Mouse (Mus musculus) CD4-positive, CD25-positive, alpha-beta regulatory T cell, adult 4 months (primary cell): ENCODE data around the gene Fam228a. TPM values are rescaled to one million over a fixed set of nuclear protein-coding genes. Genes with fewer than 3 reads are reported as not detected.
"Not testable (repeated sequence)": the region's sequence is repeated elsewhere in the genome, so short reads cannot be mapped to it uniquely, and the experiment has no call there.

ENCODE experiments used
- ATAC-seq: one replicate; pipeline ENCODE4 v1.8.0; 2017
- polyA plus RNA-seq, 2 experiments: library from polyadenylated mRNA; unstranded; fragments of 100-300 nt; shearing (Covaris generic); gene quantifications; one replicate each; pipeline ENCODE4 v1.2.1; 2017

Fam228a gene
- under 1 TPM; 0.47 to 0.80 TPM for polyA plus RNA-seq

DNA sequence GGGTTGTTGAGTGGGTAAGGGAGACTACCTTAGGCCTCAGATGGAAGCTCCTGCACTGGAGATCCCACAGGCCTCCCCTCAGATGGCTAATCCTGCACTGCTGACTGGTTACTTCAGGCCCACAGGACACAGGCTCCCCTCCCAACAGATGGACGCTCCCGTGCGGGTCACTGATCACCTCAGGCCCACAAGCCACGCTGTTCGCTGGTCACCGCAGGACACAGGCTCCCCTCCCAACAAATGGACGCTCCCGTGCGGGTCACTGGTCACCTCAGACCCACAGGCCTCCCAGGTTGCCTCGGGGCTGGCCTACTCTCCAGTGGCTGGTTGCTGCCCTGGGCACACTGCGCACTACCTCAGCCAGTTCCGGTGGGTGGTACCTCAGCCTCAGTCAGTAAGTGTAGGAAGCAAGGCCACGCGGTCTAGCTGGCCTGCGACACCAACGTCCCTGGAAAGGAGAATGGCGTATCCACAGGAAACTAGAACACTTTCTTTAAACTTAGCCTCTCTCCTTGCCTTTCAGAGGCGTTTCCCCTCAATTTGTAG is at the start of gene Fam228a:
TSS of gene Fam228a (minus strand) at position 400 of the 546 bp plus-strand sequence.
- no peak for ATAC-seq

DNA sequence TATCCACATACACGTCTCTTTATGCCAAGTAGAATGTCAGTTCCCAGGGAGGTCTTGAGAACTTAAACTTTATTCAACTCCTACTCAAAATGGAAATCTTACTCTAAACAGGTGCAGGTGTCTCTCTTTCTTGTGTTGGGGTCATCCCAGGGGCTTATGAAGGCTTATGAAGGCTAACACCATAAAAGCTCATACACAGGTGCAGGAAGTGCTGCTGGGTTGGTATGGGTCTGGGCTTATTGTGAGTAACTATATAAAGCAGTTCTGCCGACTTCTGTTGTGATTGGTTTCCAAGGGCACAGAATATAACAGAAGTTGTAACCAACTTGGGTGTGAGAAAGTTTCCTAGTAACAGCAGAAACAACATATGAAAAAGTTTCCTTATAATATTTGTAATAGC is 46.2 kb upstream of the Fam228a start:
- no peak for ATAC-seq

DNA sequence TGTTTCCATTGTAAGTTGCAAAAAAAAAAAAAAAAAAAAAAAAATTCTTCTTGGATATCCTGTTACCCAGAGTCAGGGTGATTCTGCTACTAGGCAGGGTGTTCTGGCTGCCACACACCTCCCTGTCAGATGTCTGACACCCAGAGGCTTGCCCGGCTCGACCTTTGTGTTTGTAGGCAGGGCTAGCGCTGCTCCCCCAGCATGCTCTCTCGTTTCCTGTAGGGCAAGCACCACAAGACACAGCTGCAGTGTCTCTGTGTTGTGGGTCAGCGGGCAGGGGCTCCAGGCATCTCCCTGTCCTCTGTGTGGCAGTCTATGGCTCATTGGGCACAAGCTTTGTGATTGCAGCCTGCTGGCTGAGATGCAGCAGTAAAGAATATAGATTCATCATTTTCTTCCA is 45.4 kb upstream of the Fam228a start:
- ATAC-seq: no peak

DNA sequence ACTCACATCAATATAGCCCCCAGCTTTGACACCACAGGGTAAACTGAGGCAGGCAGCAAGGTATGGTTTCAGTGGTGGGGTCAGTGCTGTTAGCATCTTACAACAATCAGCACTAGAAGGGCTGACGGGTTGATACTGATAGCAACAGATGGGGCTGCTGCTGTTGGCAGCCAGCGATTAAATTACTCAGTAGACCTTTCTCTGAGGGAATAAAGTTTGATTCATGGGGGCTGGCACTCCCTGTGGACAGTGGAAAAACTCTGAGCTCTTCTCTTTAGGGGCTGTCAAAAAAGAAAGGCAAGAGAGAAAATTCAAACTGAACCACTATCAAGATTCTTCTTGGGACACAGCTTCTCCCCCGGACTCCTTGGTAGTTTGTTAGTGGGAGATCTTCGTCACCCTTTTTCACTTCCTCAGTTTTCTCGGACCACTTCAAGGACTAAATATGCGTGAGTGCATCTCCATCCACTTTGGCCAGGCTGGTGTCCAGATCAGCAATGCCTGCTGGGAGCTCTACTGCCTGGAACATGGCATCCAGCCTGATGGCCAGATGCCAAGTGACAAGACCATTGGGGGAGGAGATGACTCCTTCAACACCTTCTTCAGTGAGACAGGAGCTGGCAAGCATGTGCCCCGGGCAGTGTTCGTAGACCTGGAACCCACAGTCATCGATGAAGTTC is 43.6 kb upstream of the Fam228a start:
- not testable (repeated sequence) for ATAC-seq

DNA sequence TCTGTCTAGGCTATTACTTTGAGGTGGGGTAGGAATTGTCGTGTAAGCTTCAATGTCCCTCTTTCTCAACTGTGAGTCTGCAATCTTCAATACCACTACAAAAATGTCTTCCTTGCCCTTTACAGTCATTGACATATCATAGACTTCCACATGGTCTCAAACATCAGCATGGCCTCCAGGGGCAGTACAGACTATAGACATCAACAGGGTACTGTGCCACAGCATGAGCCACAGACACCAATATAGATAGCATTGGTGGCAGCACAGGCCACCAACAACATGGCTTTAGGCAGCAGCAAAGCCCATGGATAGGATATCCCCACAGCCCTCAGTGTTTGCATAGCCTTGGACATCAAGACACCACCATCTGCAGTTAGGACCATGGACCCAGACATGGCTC is 43.0 kb upstream of the Fam228a start:
- ATAC-seq: no peak

DNA sequence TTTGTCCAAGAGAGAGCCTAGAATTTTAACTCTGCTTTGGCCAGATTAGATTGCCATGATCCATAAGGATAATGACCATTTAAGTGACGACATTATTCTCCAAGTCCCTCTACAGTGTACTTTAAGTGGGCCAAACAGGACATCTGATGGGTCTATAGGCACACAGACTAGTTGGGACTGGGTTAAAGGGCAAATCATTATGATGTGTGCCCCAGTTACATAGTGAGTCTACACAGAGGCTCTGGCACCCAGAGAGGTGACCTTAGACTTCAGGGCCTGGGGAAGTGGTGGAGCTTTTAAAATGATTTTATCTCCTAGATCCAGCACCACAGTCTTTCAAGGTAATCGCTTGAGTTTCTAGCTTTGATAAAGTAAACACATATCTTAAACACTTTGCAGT is 42.0 kb upstream of the Fam228a start:
- ATAC-seq: no peak

DNA sequence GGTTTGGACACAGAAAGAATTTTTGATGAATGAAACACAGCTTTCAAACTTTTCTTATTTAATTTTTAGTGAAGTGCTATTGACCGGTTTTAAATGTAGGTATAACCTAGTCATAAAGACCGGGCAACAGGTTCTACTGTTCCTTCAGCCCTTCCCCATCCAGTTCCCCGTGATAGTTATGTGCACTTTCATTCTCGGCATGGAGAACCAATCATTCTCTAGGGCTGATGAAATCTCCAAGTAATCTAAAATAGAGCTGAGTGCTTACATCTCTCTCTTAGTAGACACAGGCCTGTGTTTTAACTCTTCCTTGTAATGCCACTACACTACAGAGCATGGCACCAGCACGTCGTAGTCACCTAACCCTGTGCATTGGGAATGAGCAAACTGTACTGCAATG is 39.5 kb upstream of the Fam228a start:
- no peak for ATAC-seq

DNA sequence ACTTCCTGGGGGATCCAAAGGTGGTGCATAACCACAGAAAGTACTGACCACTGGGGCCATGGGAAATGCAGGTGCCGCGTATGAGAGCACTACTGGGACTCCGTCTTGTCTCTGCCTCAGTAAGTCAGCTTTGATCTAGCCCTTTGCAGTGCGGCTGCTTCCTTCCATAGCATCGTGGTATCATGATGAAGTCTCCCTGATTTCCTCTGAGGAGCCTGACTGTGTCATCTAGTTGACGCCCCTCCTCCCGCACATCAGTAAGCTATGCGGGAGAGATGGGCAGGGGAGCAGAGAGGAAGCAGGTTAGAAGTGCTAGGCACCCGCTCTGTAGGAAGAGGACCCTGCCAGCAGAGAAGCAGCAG is 37.3 kb upstream of the Fam228a start:
- ATAC-seq: no peak

DNA sequence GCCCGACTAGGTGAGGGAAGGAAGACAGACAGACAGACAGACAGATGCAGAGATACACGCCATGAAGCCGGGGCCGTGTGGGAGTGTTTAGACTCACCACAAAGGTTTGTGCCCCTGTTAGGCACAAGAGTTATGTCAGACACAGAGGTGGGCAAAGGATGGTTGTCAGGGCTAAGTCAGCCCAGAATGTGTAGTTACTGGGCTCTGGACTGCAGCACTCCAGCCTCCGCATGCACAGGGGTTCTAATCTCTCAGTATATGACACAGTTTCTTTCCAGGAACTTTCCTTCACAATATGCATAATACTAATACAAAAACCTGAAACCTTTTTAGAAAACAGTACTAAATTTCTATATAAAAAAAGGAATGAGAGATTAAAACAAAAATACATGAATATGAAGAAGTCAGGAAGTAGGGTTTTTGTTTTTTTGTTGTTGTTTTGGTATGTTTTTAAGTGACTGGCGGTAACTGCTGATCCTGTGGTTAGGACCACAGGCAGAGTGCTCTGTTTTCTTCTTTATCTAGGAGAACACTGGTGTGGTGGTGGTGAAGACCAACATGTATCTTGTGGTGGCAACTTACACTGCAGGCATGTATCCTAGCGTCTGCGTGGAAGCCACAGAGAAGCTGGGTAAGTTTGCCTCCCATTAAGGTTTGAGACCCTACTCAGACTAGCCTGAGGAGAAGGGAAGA is 36.8 kb upstream of the Fam228a start:
- ATAC-seq: no peak

DNA sequence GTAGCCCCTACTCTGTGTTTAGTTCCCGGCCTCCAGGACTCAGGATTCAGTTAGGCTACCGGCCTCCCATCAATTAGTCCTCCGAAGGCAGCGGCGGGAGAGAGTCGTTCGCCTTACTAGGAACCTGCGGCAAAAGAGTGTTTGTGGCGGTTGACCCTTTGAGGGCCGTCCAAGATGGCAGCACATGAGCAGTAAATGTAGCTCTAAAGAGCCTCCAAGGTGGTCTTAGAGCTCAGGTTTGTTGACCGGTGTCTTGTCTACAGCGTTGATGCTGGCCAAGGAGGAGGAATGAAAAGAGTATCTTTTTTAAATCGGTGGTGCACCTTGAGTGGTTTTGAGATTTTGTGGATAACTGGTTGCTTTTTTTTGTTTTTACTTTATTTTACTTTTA is 31.1 kb upstream of the Fam228a start:
- peak; percentile 10 for ATAC-seq

DNA sequence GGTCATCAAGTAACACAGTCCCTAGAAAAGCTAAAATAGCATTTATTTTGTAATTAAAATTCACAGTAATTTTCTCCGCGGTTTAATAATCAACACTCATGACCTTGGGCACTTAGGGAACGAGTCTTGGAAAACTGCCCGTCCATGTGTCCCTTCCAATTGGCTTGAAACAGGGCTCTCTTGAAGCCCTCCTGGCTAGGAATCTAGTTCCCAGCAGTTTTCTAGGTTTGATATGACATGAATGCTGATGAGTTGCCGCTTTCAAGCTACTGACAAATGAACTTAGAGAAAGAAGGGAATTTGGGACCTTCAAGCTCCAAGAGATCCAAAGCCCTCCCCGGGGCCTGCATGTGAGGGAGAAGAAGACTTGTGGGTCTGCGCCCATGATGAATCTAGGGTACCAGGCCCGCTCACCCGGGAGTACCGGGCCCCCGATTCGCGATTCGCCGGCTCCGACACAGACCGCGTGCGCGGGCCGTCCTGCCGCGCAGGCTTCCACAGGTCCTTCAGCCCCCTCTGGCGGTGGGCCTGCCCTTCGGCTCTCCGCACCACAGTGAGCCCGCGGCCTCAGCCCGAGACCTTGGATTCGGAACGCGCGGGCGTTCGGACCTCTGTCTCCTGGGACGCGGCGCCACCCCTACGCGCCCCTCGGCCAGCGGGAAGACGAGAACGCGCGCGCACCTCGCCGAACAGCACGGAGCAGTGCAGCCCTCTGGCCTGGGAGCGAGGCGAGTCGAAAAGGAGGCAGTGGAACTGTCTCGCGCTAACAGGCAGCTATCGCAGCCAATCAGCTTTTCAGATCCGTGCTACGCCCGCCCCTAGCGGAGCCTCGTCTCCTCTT is 30.5 kb upstream of the Fam228a start, which contains the start of the genes Pfn4 and Fam228b:
TSS of gene Pfn4 (plus strand) at position 531 of the 841 bp plus-strand sequence.
TSS of gene Fam228b (minus strand) at position 776 of the 841 bp plus-strand sequence.
- ATAC-seq: peak; percentile 99

DNA sequence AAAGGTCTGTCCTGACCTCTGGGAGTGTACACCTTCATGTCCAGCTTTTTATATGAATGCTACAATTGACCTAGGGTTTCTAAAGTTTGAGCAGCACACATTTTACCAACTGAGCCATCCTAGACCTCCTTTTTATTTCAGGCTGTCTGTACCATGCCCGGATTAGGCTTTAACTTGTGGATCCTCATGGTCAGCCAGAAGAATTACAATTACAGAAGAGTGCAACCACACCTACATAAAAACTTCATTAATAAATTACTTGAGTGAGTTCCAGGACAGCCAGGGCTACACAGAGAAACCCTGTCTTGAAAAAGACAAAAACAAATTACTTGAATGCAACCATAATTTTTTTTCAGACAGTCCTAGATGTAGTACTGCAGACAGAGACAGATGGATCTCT is 18.8 kb upstream of the Fam228a start:
- no peak for ATAC-seq

DNA sequence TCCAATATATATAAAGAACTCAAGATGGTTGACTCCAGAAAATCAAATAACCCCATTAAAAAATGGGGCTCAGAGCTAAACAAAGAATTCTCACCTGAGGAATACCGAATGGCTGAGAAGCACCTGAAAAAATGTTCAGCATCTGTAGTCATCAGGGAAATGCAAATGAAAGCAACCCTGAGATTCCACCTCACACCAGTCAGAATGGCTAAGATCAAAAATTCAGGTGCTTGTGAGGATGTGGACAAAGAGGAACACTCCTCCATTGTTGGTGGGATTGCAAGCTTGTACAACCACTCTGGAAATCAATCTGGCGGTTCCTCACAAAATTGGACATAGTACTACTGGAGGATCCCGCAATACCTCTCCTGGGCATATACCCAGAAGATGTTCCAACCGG is 16.2 kb upstream of the Fam228a start:
- ATAC-seq: not testable (repeated sequence)

DNA sequence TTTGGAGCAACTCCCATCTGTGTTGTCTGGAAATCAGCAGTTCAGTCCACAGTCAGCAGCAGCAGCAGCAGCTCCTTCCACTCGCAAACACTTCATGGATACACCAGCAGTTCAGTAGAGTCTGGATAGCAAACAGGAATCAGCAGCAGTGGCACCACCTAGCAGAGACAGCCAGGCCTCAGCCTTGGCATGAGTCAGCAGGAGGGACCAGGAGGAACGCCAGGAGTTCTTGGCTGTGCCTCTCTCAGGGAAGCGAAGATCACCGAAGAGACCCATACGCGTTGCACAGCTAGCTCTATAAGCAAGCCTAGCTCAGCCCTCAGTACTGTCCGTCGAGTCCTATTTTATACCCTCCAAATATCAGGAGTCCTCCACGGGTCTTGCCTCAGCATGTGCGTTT is 6.3 kb upstream of the Fam228a start:
- no peak for ATAC-seq

DNA sequence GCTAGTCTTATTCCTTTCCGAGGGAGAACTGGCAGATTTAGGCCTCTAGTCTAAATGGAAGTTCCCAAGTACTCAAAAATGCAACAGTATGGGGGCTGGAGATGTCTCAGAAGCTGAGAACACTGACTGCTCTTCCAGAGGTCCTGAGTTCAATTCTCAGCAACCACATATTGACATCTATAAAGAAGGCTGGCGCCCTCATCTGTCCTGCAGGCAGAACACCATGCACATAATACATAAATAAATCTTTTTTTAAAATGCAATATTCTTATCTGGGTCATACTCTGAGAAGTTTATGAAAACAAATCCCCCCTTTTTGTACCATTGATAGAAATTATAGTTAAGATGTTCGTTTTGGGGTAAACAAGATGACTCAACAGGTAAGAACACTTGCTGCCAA is 4.0 kb upstream of the Fam228a start:
- no peak for ATAC-seq

DNA sequence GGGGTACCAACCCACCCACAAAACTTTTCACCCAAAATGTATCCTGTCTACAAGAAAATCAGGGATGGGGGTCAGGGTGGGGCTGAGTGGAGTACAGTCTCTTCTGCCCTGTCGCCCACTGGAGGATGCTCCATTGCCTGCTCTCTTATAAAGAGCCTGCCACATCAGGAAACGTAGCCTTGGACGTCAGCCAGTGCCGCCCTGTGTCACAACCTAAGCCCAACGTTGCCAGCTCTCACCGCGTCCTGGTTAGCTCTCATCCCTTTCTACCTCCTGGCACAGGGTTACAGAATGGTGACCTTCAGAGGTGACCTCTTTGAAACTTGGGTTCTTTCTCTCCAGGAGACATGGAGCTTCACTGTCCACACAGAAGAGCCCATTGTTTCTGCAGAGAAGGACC is 2.6 kb upstream of the Fam228a start:
- ATAC-seq: no peak

DNA sequence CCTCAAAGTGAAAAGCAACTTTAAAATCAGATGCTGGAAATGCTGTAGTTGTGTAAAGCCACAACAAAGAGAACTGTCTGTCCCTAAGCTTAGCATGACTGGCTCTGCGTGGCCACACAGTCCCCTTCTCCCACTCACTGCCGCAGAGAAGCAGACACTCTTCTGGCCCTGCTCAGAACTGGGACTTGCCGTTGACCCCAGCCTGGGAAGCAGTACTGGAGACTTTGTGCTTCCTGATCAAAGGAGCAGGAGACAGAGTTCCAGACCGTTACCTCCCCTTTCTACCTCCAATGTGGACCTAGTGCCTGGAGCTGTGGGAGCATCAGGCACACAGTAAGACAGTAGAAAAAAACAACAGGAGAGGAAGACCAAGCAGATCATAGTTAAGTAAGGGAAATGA is 5.9 kb downstream of the Fam228a start:
- ATAC-seq: no peak

DNA sequence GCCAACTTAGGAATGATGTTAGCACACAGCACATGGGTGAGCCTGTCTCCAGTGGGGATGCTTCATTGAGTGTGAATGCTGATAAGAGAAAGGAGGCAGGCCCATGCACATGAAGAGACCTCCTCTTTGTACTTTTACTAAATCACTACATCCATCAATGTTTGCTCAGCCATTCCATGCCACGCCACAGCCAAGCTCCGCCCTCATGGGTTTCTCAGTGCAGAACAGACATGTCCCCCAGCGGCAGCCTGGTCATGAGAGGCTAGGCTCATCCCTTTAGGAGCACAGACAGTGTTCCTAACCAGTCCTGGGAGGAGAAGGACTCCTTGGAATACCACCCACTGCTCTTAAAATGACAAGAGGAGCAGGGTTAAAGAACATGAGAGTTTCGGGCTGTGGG is 6.6 kb downstream of the Fam228a start:
- no peak for ATAC-seq

DNA sequence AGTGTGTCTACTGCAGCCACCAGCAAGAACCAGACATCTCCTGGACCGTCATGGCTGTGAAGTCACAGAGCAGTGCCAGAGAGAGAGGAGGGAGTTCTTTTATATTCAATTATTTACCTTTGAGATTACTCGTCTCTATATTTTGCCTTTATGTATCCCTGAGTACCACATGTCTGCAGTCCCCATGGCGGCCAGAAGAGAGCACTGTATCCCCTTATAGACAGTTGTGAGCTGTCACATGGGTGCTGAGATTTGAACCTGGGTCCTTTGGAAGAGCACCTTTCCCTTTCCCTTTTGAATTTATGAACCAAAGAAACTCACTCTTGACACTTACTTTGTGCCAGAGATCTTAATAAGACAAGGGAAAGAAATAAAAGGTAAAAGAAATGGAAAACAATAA is 9.1 kb downstream of the Fam228a start:
- ATAC-seq: no peak

DNA sequence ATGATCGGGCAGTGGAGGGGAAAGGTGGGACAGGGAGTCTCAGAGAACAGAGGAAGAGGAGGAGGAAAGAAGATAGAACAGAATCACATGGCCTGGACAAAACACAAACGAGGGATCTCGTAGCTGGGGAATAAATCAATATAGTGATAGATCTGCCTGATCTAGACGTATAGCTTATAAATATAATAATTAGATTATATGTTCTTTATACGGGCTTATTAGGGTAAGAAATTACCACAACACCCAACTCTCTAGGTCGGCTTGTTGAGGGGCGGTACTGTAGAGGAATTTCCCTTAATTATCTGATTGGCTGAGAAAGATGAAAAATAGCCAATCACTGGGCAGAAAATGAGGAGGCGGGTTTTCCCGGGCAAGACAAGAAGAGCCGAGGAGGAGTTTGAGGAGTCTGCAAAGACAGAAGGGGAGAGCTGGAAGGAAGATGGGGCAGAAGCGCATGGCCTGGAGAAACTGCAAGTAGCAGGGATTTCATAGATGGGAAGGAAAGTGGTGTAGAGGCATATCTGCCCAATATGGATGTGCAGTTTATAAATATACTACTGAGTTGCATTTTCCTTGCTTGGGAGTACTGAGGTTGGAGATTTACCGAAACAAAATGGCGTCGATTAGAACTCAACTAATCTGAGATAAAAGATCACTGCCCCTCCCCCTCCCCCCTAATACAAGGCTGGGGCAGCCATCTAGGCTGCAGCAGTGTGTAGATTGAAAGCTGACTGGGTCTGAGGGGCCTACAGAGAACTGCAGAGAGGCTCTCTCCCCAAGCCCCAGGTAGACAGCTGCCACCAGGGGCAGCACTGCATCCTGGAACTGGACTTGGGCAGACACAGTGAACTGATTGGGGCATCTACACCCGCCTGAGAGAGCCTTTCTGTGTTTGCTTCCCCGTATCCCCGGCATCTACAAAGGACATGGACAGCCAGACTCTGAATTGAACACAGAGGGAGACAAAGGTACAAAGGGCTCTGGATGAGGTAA is 18.2 kb downstream of the Fam228a start:
- peak; percentile 34 for ATAC-seq

DNA sequence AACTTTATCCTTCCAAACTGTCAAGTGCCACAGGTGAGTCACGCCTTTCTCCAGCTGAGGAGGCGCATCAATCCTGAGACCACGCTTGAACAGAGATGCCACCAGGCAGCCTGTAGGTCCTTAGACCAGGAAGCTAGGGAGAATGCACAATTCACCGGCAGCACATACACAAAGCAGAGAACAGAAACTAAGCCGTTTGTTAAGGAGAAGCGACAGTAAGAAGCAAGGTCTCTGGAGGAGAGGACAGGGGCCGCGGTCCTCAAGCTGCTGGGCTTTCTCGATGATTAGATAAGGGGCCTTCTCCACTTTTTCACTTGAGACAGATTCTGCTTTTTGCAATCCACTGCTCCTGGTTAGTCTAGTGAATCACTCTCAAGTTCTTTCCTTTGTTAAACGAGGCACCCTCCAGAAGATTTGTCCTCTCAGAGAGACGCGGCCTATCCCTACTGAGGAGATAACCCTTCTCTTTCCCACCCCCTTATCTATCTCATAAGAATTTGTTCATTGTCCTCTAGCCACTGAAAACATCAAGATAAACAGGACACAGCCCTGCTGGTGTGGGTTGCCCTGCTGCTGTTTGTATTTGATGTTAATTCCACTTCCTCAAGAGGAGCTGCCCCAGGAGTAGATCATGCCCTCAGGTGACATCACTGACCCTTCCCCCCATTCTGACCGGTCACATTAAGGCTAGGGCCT is 19.0 kb downstream of the Fam228a start:
- no peak for ATAC-seq
